Mouse (Mus musculus) limb, embryonic 11.5 days (tissue): ENCODE results near the gene Cebpb. TPM values are rescaled to one million over a fixed set of nuclear protein-coding genes. Genes with fewer than 3 reads are reported as not detected.
"Not testable (repeated sequence)": the region's sequence is repeated elsewhere in the genome, so short reads cannot be mapped to it uniquely, and the experiment has no call there.

Experiments used
- ATAC-seq: fragments of 200-750 bp; cut with Nextera tagmentation; 2 replicates; pipeline ENCODE4 v1.8.0; 2017; ENCODE audit warnings: low read depth; ENCODE audit not compliant: insufficient number of reproducible peaks, low FRiP score, low TSS enrichment
- DNase-seq: peaks from one replicate; pipeline ENCODE4 v3.0.0-alpha.2; 2015; ENCODE audit warnings: low spot score
- H3K27ac ChIP-seq: fragments of 300-500 bp; sonication (generic); replicated peaks from 2 replicates; pipeline ENCODE4 v1.5.1; 2014; ENCODE audit warnings: low read depth, mild to moderate bottlenecking, low read length
- H3K27me3 ChIP-seq: fragments of 300-500 bp; sonication (generic); 2 replicates; pipeline ENCODE4 v1.6.1; 2014; ENCODE audit warnings: mild to moderate bottlenecking, low read length, mixed read lengths; ENCODE audit not compliant: control insufficient read depth, insufficient read depth
- H3K36me3 ChIP-seq: fragments of 300-500 bp; sonication (generic); 2 replicates; pipeline ENCODE4 v1.6.1; 2014; ENCODE audit warnings: mild to moderate bottlenecking, low read length, moderate library complexity, mixed read lengths; ENCODE audit not compliant: control insufficient read depth, insufficient read depth
- H3K4me1 ChIP-seq: fragments of 300-500 bp; sonication (generic); 2 replicates; pipeline ENCODE4 v1.6.1; 2014; ENCODE audit warnings: low read length, mixed read lengths; ENCODE audit not compliant: control insufficient read depth, insufficient read depth
- H3K4me2 ChIP-seq: fragments of 300-500 bp; sonication (generic); 2 replicates; pipeline ENCODE4 v1.6.1; 2014; ENCODE audit warnings: low read depth, mild to moderate bottlenecking, moderate library complexity; ENCODE audit not compliant: severe bottlenecking
- H3K4me3 ChIP-seq: fragments of 300-500 bp; sonication (generic); 2 replicates; pipeline ENCODE4 v1.5.1; 2014; ENCODE audit warnings: low read depth, low read length
- H3K9ac ChIP-seq: fragments of 300-500 bp; sonication (generic); 2 replicates; pipeline ENCODE4 v1.6.1; 2014; ENCODE audit warnings: mild to moderate bottlenecking, low read length
- H3K9me3 ChIP-seq: fragments of 300-500 bp; sonication (generic); 2 replicates; pipeline ENCODE4 v1.6.1; 2016; ENCODE audit warnings: low read length; ENCODE audit not compliant: control insufficient read depth
- WGBS: fragments of 180-500 bp; shearing (Covaris S2); extraction: QIAGEN DNeasy Blood & Tissue Kit; methylation state at CpG from one replicate; pipeline ENCODE4 v1.1.7; 2014; 5-methylcytosine and 5-hydroxymethylcytosine counted together
- polyA plus RNA-seq: library from polyadenylated mRNA; unstranded; fragments of >200 nt; fragmentation: Nextera tagmentation; extraction: Ambion mirVana; gene quantifications from 2 replicates; pipeline ENCODE4 v1.2.1, GENCODE M21; 2014

Cebpb gene
- 2.6 and 4.1 TPM in 2 replicates for polyA plus RNA-seq

DNA sequence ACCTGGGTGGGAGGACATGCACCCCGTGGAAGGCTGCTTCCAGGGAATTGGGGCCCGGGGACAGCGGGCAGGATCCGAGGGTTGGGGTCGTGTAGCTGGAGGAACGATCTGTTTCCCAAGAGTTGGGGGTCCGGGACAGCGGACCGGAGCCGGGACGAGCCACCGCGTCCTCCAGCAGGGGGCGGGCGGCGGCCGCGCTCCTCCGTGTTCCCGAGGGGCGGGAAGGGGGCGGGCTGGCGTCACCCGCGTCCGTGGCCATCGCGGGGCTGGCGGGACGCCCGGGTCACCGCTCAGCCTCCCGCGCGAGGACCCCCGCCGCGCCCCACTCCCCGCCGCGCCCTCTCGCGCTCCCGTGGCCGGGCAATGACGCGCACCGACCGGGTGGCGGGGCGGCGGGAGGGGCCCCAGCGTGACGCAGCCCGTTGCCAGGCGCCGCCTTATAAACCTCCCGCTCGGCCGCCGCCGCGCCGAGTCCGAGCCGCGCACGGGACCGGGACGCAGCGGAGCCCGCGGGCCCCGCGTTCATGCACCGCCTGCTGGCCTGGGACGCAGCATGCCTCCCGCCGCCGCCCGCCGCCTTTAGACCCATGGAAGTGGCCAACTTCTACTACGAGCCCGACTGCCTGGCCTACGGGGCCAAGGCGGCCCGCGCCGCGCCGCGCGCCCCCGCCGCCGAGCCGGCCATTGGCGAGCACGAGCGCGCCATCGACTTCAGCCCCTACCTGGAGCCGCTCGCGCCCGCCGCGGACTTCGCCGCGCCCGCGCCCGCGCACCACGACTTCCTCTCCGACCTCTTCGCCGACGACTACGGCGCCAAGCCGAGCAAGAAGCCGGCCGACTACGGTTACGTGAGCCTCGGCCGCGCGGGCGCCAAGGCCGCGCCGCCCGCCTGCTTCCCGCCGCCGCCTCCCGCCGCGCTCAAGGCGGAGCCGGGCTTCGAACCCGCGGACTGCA lies at the start of gene Cebpb:
TSS of gene Cebpb (plus strand) at position 418 of the 954 bp plus-strand sequence.
- Histone ChIP-seq H3K9me3 (no peaks in the 10 kb centered on the region), H3K4me2 (peak within 1 kb of the TSS; percentile 89), H3K9ac (peak within 1 kb of the TSS; percentile 58), H3K27me3 (peaks cover 22% of the 10 kb centered on the region), H3K4me3 (peak within 1 kb of the TSS; percentile 54), H3K4me1 (peaks cover 9% of the 10 kb centered on the region; the same call in 1 of the 2 replicates), H3K36me3 (no peaks in the 10 kb centered on the region), H3K27ac (no peak within 1 kb of the TSS)
- ATAC-seq = peak; percentile 40; the same call in 1 of the 2 replicates
- WGBS = 0% methylated on average over 106 of the region's 147 CpGs
- DNase-seq = peak; percentile 75

DNA sequence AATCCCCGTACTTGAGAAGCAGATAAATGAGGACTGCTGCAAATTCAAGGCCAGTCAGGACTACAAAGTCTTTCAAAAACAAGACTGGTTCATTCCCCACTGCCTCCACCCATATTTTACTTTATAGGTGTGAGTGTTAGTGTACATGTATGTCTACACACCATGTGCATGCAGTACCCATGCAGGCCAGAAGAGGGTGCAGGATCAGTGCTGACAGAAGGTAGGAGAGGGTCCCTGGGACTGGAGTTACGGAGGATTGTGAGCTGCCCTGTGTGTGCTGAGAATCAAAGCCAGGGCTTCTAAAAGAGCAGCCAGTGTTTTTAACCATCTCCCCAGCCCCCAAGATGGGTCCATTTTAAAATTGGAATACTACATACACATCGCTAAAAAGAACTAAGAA lies 48.4 kb upstream of the Cebpb start:
- ATAC-seq = no peak
- H3K27me3 ChIP-seq = no peaks in the 10 kb centered on the region
- H3K4me3 ChIP-seq = no peak overlapping the region
- H3K9ac ChIP-seq = no peak overlapping the region
- H3K27ac ChIP-seq = no peak overlapping the region
- no peak overlapping the region for H3K4me2 ChIP-seq
- H3K4me1 ChIP-seq = no peaks in the 10 kb centered on the region
- DNase-seq = peak; percentile 59
- H3K36me3 ChIP-seq = peaks cover 3% of the 10 kb centered on the region; the same call in 1 of the 2 replicates
- WGBS = 82% methylated on average over 3 of the region's 3 CpGs
- H3K9me3 ChIP-seq = no peaks in the 10 kb centered on the region

DNA sequence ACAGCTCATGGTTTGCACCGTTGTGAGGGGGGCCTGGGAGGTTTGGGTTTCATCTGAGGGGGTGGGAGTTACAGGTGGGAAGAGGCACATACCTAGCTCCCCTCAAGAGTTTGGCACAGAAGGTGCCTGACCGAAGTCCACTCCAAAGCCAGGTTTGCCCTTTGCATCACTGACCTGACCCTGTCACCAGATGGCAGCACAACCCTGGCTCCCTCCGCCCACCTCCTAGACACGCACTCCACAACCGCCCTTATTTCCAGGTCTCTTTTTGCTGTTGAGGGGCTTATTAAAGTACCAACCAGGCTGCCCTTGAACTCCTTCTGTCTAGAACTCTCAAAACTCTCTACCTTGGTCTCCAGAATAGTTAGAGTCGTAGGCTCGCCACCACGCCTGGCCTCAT lies 47.4 kb upstream of the Cebpb start:
- WGBS = 49% methylated on average over 8 of the region's 8 CpGs
- peaks cover 3% of the 10 kb centered on the region; the same call in 1 of the 2 replicates for H3K36me3 ChIP-seq
- no peak overlapping the region for H3K4me3 ChIP-seq
- DNase-seq (peak; percentile 51), ATAC-seq (no peak)
- no peaks in the 10 kb centered on the region for H3K27me3 ChIP-seq
- H3K4me2 ChIP-seq = no peak overlapping the region
- no peaks in the 10 kb centered on the region for H3K4me1 ChIP-seq
- H3K9ac ChIP-seq = no peak overlapping the region
- no peak overlapping the region for H3K27ac ChIP-seq
- H3K9me3 ChIP-seq = no peaks in the 10 kb centered on the region

DNA sequence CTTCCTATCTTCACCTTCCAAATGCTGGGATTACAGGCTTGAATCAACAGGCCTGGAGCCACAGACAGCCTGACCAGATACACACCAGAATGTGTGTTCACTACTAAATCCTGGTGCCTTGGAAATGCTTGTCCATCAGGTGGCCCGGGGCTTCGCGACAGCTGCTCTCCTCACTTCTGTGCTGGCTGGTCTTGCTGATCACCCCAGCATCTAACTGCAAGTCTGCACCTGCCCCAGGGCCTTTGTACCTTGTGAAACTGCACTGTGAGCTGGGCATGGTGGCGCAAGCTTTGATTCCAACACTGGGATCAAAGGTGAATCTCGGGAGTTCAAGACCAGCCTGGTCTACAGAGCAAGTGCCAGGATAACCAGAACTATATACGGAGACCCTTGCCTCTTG lies 46.6 kb upstream of the Cebpb start:
- DNase-seq (no peak), ATAC-seq (no peak)
- Histone ChIP-seq H3K4me2 (no peak overlapping the region), H3K36me3 (peaks cover 3% of the 10 kb centered on the region; the same call in 1 of the 2 replicates), H3K27me3 (no peaks in the 10 kb centered on the region), H3K27ac (no peak overlapping the region), H3K9ac (no peak overlapping the region), H3K4me3 (no peak overlapping the region), H3K4me1 (no peaks in the 10 kb centered on the region), H3K9me3 (no peaks in the 10 kb centered on the region)
- WGBS = 88% methylated on average over 6 of the region's 6 CpGs

DNA sequence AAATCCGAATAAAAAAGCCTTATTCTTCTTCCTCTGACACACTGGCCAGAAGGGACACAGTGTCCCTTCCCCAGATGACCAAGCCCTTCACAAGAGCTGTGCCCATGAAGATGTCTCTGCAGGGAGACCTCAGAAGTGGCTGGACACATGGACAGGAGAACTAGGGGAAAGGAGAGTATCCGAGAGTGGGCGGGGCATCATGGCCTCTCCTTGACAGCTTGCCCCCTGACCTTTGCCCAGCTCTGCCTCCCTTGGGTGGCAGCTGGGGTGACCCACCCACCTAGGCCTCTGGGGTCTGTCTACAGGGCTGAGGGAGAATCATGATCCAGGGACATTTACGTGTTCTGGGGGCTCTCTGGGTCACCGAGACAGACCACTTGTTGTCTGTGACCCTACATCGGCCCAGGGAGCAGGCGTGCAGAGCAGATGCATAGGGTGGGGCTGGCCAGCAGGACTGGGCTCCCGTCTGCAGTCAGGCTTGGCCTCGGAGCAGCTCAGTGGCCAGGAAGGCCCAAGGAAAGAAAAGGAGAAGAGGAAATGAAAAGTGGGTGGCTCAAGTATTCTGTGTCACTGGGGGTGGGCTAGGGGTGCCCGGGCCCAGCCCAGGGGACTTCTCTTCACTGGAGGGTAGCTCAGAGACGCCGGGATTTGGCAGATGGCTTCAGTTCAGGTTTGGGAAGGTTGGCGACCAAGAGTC lies 45.2 kb upstream of the Cebpb start:
- H3K27ac ChIP-seq, H3K4me3 ChIP-seq, H3K9me3 ChIP-seq, ATAC-seq, H3K4me1 ChIP-seq, H3K36me3 ChIP-seq, H3K27me3 ChIP-seq, H3K9ac ChIP-seq, DNase-seq, H3K4me2 ChIP-seq: not testable (repeated sequence)
- 88% methylated on average over 13 of the region's 13 CpGs for WGBS

DNA sequence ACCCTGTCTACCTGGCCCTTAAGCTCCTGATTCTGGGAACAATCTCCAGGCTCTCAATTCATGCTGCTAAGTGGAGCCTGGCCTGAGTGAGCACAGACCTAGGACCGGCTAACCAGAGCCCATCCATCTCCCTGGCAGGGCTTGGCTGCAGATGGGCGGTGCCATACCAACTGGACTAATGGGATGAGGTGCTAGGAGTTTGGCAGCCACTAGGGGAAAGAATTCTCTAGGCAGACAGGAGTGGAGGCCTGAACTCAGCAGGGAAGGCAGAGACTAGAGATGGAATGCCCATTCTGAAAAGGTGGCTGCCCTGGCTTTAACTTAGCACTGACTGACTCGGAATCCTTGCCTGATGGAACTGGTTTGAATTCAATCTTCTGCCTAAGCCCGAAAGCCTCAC lies 42.3 kb upstream of the Cebpb start:
- Histone ChIP-seq H3K9ac (no peak overlapping the region), H3K9me3 (no peaks in the 10 kb centered on the region), H3K4me3 (no peak overlapping the region), H3K36me3 (peaks cover 3% of the 10 kb centered on the region; the same call in 1 of the 2 replicates), H3K27me3 (no peaks in the 10 kb centered on the region), H3K27ac (no peak overlapping the region), H3K4me2 (no peak overlapping the region), H3K4me1 (no peaks in the 10 kb centered on the region)
- no peak for DNase-seq
- WGBS = 55% methylated on average over 4 of the region's 4 CpGs
- ATAC-seq = no peak

DNA sequence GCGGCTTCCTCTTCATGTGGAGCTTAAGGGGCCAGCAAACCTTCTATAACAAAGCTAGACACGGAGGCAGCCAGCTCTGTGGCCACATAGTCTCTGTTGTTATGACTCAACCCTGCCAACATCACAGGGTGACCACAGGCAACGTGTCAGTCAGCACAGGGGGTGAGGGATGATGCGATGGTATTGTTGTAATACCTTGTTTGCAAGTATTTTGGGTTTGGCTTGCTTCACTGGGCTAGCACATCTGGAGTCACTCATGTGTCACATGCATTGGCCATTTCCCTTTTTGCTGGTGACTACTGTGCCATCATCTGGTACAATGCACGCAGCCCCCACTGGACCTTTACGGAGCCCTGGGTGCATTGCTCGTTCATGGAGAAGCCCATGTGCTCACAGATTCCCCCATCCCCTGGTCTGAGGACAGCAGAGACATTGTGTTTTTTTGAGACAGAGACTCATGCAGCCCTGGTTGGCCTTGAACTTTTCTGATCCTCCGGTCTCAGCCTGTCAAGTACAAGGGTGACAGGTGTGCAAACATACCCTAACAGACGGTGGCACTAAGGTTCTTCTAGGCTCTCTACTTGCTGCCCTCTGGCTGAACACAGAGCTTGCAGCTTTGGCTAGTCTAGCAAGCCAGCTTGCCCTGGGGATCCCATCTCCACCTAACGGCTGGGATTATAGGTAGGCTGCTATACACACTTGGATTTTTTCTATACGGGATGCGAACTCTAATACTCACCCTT lies 39.3 kb upstream of the Cebpb start:
- 91% methylated on average over 12 of the region's 12 CpGs for WGBS
- Histone ChIP-seq H3K4me1 (no peaks in the 10 kb centered on the region), H3K9ac (no peak overlapping the region), H3K4me2 (no peak overlapping the region), H3K27ac (no peak overlapping the region), H3K4me3 (no peak overlapping the region), H3K27me3 (no peaks in the 10 kb centered on the region), H3K36me3 (0 out of 2 replicates have a peak, but pooled peaks cover 5% of the 10 kb centered on the region), H3K9me3 (no peaks in the 10 kb centered on the region)
- DNase-seq (no peak), ATAC-seq (no peak)

DNA sequence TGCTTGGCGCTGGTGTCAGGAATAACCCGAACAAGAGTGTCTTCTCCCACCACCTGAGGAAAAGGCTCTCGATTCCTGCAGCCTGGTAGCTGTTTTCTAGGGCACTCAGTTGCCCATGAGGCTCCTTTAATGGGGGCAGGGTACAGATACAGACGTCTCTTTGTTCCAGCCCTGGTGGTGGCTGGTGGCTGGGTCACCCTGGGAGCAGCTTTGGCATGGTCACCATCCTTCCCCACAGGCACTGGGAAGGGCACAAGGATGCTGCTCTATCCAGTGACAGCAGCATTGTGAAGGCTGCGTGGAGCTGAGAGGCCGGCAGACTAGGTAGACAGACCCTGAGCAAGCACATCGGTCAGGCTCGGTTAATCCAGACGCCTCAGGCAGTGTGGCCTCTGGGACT lies 37.1 kb upstream of the Cebpb start:
- Histone ChIP-seq H3K4me1 (no peaks in the 10 kb centered on the region), H3K9me3 (no peaks in the 10 kb centered on the region), H3K36me3 (0 out of 2 replicates have a peak, but pooled peaks cover 5% of the 10 kb centered on the region), H3K4me2 (no peak overlapping the region), H3K27me3 (no peaks in the 10 kb centered on the region), H3K9ac (no peak overlapping the region), H3K4me3 (no peak overlapping the region), H3K27ac (no peak overlapping the region)
- DNase-seq (no peak), ATAC-seq (no peak)
- 91% methylated on average over 9 of the region's 9 CpGs for WGBS
